Mouse (Mus musculus) CH12.LX (cell line): ENCODE measurements around the gene Cst12. TPM values are rescaled to one million over a fixed set of nuclear protein-coding genes. Genes with fewer than 3 reads are reported as not detected.

ENCODE experiments used
- DNase-seq: peaks from one replicate; pipeline ENCODE4 v3.0.0-alpha.2; 2013; ENCODE audit errors: extremely low read depth
- H3K27ac ChIP-seq: 2 replicates; pipeline ENCODE4 v1.5.1; 2012; ENCODE audit warnings: low read depth, mild to moderate bottlenecking, control low read depth, moderate library complexity; ENCODE audit not compliant: insufficient read depth
- H3K27me3 ChIP-seq: replicated peaks from 2 replicates; pipeline ENCODE3; 2012; ENCODE audit warnings: inconsistent platforms
- H3K36me3 ChIP-seq, 2 experiments: replicated peaks in 1 of 2; 2 replicates each; pipeline versions ENCODE3 to v1.6.1; 2012; ENCODE audit warnings: inconsistent platforms in 1 of 2, low read length in 1 of 2, mild to moderate bottlenecking in 1 of 2, mixed read lengths in 1 of 2, moderate library complexity in 1 of 2; ENCODE audit not compliant: control insufficient read depth in 1 of 2, insufficient read depth in 1 of 2
- H3K4me1 ChIP-seq, 2 experiments: 2 replicates each; pipeline ENCODE4 v1.6.1; 2012; ENCODE audit warnings: inconsistent platforms in 1 of 2, moderate library complexity in 1 of 2; ENCODE audit not compliant: insufficient read depth in 2 of 2, control insufficient read depth in 1 of 2
- H3K4me2 ChIP-seq: 2 replicates; pipeline ENCODE4 v1.6.1; 2012; ENCODE audit warnings: low read depth, mild to moderate bottlenecking, control low read depth; ENCODE audit not compliant: poor library complexity, insufficient read depth, severe bottlenecking
- H3K4me3 ChIP-seq, 3 experiments: fragments of 150-350 bp in 1 of 3; sonication (generic) in 1 of 3; replicated peaks in 1 of 3; 2 replicates each; pipeline versions ENCODE3 to v1.5.1; 2011 to 2012; ENCODE audit warnings: low read depth in 2 of 3, low read length in 2 of 3, mild to moderate bottlenecking in 2 of 3, moderate library complexity in 2 of 3, control low read depth in 1 of 3, improper control_type of control experiment in 1 of 3, inconsistent platforms in 1 of 3, mixed read lengths in 1 of 3; ENCODE audit not compliant: poor library complexity in 1 of 3
- H3K79me2 ChIP-seq: replicated peaks from 2 replicates; pipeline ENCODE4 v1.6.1; 2012; ENCODE audit warnings: mild to moderate bottlenecking, moderate library complexity; ENCODE audit not compliant: control insufficient read depth, poor library complexity, insufficient read depth, severe bottlenecking; ENCODE audit errors: extremely low read depth
- H3K9ac ChIP-seq: 2 replicates; pipeline ENCODE4 v1.6.1; 2012; ENCODE audit warnings: low read depth, mild to moderate bottlenecking, control low read depth, moderate library complexity; ENCODE audit not compliant: insufficient read depth
- H3K9me3 ChIP-seq: replicated peaks from 2 replicates; pipeline ENCODE3; 2012; ENCODE audit warnings: low read length, inconsistent platforms, mixed read lengths
- BHLHE40 ChIP-seq: IDR thresholded peaks from 2 replicates; pipeline ENCODE4 v1.6.1; 2011; ENCODE audit warnings: mild to moderate bottlenecking, low read depth, low read length, improper control_type of control experiment
- CHD2 ChIP-seq: IDR thresholded peaks from 2 replicates; pipeline ENCODE4 v1.6.1; 2011; ENCODE audit warnings: low read length, improper control_type of control experiment
- E2F4 ChIP-seq: IDR thresholded peaks from 2 replicates; pipeline ENCODE4 v1.6.1; 2011; ENCODE audit warnings: low read depth, low read length, improper control_type of control experiment; ENCODE audit not compliant: insufficient replicate concordance
- EP300 ChIP-seq: IDR thresholded peaks from 2 replicates; pipeline ENCODE4 v1.6.1; 2011; ENCODE audit warnings: low read length, improper control_type of control experiment
- GABPA ChIP-seq: IDR thresholded peaks from 2 replicates; pipeline ENCODE4 v1.6.1; 2012; ENCODE audit warnings: low read depth, low read length, improper control_type of control experiment, inconsistent platforms; ENCODE audit not compliant: insufficient replicate concordance
- HCFC1 ChIP-seq: IDR thresholded peaks from 2 replicates; pipeline ENCODE4 v1.6.1; 2012; ENCODE audit warnings: low read depth, mild to moderate bottlenecking, inconsistent platforms, low read length, improper control_type of control experiment
- JUN ChIP-seq: IDR thresholded peaks from 2 replicates; pipeline ENCODE4 v1.6.1; 2011; ENCODE audit warnings: low read depth, mild to moderate bottlenecking, low read length, improper control_type of control experiment, moderate library complexity; ENCODE audit not compliant: insufficient read depth
- KAT2A ChIP-seq: IDR thresholded peaks from 2 replicates; pipeline ENCODE4 v1.6.1; 2012; ENCODE audit warnings: low read length, improper control_type of control experiment, inconsistent platforms; ENCODE audit not compliant: insufficient replicate concordance
- MAFK ChIP-seq: IDR thresholded peaks from 2 replicates; pipeline ENCODE4 v1.6.1; 2011; ENCODE audit warnings: low read length, improper control_type of control experiment; ENCODE audit not compliant: insufficient replicate concordance
- MYC ChIP-seq: IDR thresholded peaks from 2 replicates; pipeline ENCODE4 v1.6.1; 2011; ENCODE audit warnings: low read depth, mild to moderate bottlenecking, improper control_type of control experiment, low read length
- POLR2A ChIP-seq: IDR thresholded peaks from 2 replicates; pipeline ENCODE4 v1.6.1; 2011; ENCODE audit warnings: low read depth, mild to moderate bottlenecking, improper control_type of control experiment, low read length
- RCOR1 ChIP-seq: conservative IDR thresholded peaks from 2 replicates; pipeline ENCODE4 v1.6.1; 2012; ENCODE audit warnings: low read depth, mild to moderate bottlenecking, inconsistent platforms, low read length, improper control_type of control experiment
- TCF12 ChIP-seq: IDR thresholded peaks from 2 replicates; pipeline ENCODE4 v1.6.1; 2014; ENCODE audit warnings: low read depth, mild to moderate bottlenecking, inconsistent platforms, low read length, improper control_type of control experiment
- USF1 ChIP-seq: IDR thresholded peaks from 2 replicates; pipeline ENCODE4 v1.6.1; 2014; ENCODE audit warnings: low read depth, mild to moderate bottlenecking, inconsistent platforms, low read length, improper control_type of control experiment
- USF2 ChIP-seq: conservative IDR thresholded peaks from 2 replicates; pipeline ENCODE4 v1.6.1; 2011; ENCODE audit warnings: low read depth, low read length, improper control_type of control experiment
- ZC3H11A ChIP-seq: IDR thresholded peaks from 2 replicates; pipeline ENCODE4 v1.6.1; 2012; ENCODE audit warnings: low read depth, mild to moderate bottlenecking, inconsistent platforms, low read length, improper control_type of control experiment
- ZMIZ1 ChIP-seq: IDR thresholded peaks from 2 replicates; pipeline ENCODE4 v1.6.1; 2012; ENCODE audit warnings: low read depth, mild to moderate bottlenecking, inconsistent platforms, low read length, improper control_type of control experiment
- dilution Hi-C: fragments of 300-500 bp; cut with MboI; formaldehyde crosslinking; loops from 2 replicates; pipeline ENCODE4 v1.14.3; 2020; ENCODE audit warnings: low sequenced_read_pairs; ENCODE audit not compliant: extremely low pct_unique_long_range_greater_than_20kb, extremely low pct_ligation_motif_present
- in situ Hi-C: fragments of 300-500 bp; cut with MboI; formaldehyde crosslinking; loops from 3 replicates; pipeline ENCODE4 v1.14.3; 2019; ENCODE audit warnings: low sequenced_read_pairs, low pct_ligation_motif_present, low pct_unique_long_range_greater_than_20kb, mixed read lengths
- polyA plus RNA-seq: library from polyadenylated mRNA; unstranded; fragments of >175 nt; gene quantifications from 2 replicates; pipeline ENCODE4 v1.2.1, GENCODE M21; 2012; ENCODE audit warnings: low read depth; ENCODE audit not compliant: insufficient read length
- total RNA-seq, 2 experiments: library from RNA; depleted of rRNA; stranded (reverse); fragments of 300-350 nt in 1 of 2; fragments of >200 nt in 1 of 2; gene quantifications; 2 replicates each; pipeline ENCODE4 v1.2.3; 2012 to 2014

Gene Cst12
- total and polyA plus RNA-seq, 3 experiments, result not detected

DNA sequence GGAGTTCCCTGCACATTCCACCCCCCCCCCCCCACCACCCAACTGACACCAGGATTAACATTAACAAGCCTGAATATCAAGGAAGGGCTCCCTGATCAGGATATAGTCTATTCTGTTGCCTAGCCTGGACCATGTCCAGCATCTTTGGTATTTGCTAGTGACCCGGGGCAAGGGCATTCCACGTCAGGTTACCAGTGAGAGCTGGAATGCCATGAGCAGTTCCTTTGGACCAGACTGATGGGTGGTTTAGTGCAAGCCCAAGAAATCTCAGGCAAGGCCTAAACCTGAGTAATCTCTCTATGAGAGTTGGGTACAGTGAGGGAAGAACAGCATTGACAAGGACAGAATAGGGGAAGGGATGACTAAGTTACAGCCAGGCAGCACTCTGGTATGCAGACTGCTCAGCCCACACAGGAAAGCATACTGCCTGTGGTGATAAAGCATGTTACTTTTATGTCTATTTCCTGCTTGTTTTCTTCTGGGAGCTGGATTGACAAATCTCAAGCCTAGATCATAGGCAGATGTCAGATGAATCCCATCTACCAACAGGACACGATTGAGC lies 45.2 kb upstream of the Cst12 start:
- peaks cover 8% of the 10 kb centered on the region for H3K9me3 ChIP-seq
- no peak overlapping the region for H3K27ac ChIP-seq
- H3K79me2 ChIP-seq, result no peaks in the 10 kb centered on the region
- no peaks in the 10 kb centered on the region for H3K4me1 ChIP-seq
- H3K27me3 ChIP-seq, result peaks cover 16% of the 10 kb centered on the region
- no peaks in the 10 kb centered on the region for H3K36me3 ChIP-seq
- TF ChIP-seq CHD2 (no peak), HCFC1 (no peak), RCOR1 (no peak), ZC3H11A (no peak), POLR2A (no peak), USF2 (no peak), BHLHE40 (no peak)
- H3K4me3 ChIP-seq, result no peak overlapping the region
- dilution Hi-C loops (no loop called here), in situ Hi-C loops (no loop called here)
- no peak overlapping the region for H3K4me2 ChIP-seq
- H3K9ac ChIP-seq, result no peak overlapping the region
- DNase-seq, result no peak

DNA sequence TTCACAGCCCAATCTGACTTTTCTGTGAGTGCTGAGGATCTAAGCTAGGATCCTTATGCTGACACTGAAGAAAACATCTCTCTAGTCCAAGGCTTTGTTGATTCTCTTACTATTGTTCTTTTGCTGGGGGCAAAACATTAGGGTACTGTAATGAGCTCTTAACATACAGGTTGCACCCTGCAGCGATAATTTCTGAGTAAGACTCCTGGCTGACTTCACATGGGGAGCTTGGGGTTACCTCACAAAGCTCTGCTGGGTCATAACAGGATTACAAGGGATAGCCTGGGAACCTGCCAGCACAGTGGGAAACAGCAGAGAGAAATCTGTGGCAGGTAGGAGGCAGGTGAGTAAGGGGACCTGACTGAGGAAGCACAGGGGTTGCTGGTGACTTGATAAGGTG lies 39.1 kb upstream of the Cst12 start, which contains the start of gene Cstl1:
Gene Cstl1 (plus strand): TSS at position 301 of the 400 bp plus-strand sequence.
- Histone ChIP-seq H3K79me2 (no peaks in the 10 kb centered on the region), H3K4me3 (no peak within 1 kb of the TSS), H3K27me3 (peaks cover 13% of the 10 kb centered on the region), H3K36me3 (no peaks in the 10 kb centered on the region), H3K9me3 (no peaks in the 10 kb centered on the region), H3K27ac (no peak within 1 kb of the TSS), H3K9ac (no peak within 1 kb of the TSS), H3K4me2 (no peak within 1 kb of the TSS), H3K4me1 (peaks cover 2 to 3% of the 10 kb centered on the region in 2 experiments; a peak in 2 of 4 replicates)
- in situ Hi-C loops (no loop called here), dilution Hi-C loops (no loop called here)
- TF ChIP-seq GABPA (no peak), HCFC1 (no peak), ZC3H11A (no peak), RCOR1 (no peak), EP300 (no peak), JUN (no peak), USF1 (no peak), ZMIZ1 (no peak), E2F4 (no peak), POLR2A (no peak), USF2 (no peak), KAT2A (no peak), TCF12 (no peak), MAFK (no peak), MYC (no peak)
- no peak for DNase-seq
